Mouse (Mus musculus) bone marrow, adult 2 months (tissue): Measurements from ENCODE around the gene Fndc8. TPM values are rescaled to one million over a fixed set of nuclear protein-coding genes. Genes with fewer than 3 reads are reported as not detected.

ENCODE experiments used
- H3K27ac ChIP-seq: fragments of 200-500 bp; 2 replicates; pipeline ENCODE4 v1.5.1; 2012; ENCODE audit warnings: low read depth, mild to moderate bottlenecking, control low read depth, inconsistent platforms, low read length; ENCODE audit not compliant: control insufficient read depth, poor library complexity, insufficient read depth
- H3K4me1 ChIP-seq: fragments of 200-500 bp; 2 replicates; pipeline ENCODE4 v1.6.1; 2011; ENCODE audit warnings: low read length; ENCODE audit not compliant: control insufficient read depth, insufficient read depth
- H3K4me3 ChIP-seq: fragments of 200-500 bp; replicated peaks from 2 replicates; pipeline ENCODE3; 2011; ENCODE audit warnings: mild to moderate bottlenecking, low read depth, low read length, control low read depth; ENCODE audit not compliant: control insufficient read depth
- CTCF ChIP-seq: fragments of 200-500 bp; IDR thresholded peaks from 2 replicates; pipeline ENCODE4 v1.5.1; 2011; ENCODE audit warnings: low read length, control low read depth; ENCODE audit not compliant: control insufficient read depth, insufficient read depth
- POLR2A ChIP-seq: fragments of 200-500 bp; IDR thresholded peaks from 2 replicates; pipeline ENCODE4 v1.6.1; 2011; ENCODE audit warnings: low read depth, mild to moderate bottlenecking, control low read depth, low read length, borderline replicate concordance; ENCODE audit not compliant: control insufficient read depth
- WGBS: fragments of 180-500 bp; shearing (Covaris S2); methylation state at CpG from one replicate; pipeline ENCODE4 v1.1.7; 2018; 5-methylcytosine and 5-hydroxymethylcytosine counted together
- polyA plus RNA-seq: library from polyadenylated mRNA; stranded (reverse); fragments of >200 nt; gene quantifications from 2 replicates; pipeline ENCODE4 v1.2.4, GENCODE M21; 2011; ENCODE audit warnings: low replicate concordance; ENCODE audit not compliant: missing spikeins, insufficient read depth, insufficient read length

Fndc8 gene
- polyA plus RNA-seq, 1 experiment, result not detected

GRCm38 (mm10) chr11:82852540-82852939 lies 39.4 kb upstream of the Fndc8 start:
- Histone ChIP-seq H3K4me1 (peaks cover 4% of the 10 kb centered on the region; the same call in 1 of the 2 replicates), H3K4me3 (no peak overlapping the region), H3K27ac (no peak overlapping the region)
- TF ChIP-seq POLR2A (no peak), CTCF (no peak)
- 89% methylated on average over 10 of the region's 10 CpGs for WGBS

- H3K27ac ChIP-seq, result no peak overlapping the region
- whole genome bisulfite sequencing, result 85% methylated on average over 7 of the region's 7 CpGs
Measured at GRCm38 (mm10) chr11:82852958-82853357, 39.0 kb upstream of the Fndc8 start.

GRCm38 (mm10) chr11:82854111-82854510 lies 37.8 kb upstream of the Fndc8 start:
- WGBS, result 79% methylated on average over 6 of the region's 6 CpGs
- no peak for TF ChIP-seq POLR2A
- TF ChIP-seq CTCF, result no peak
- peaks cover 4% of the 10 kb centered on the region; the same call in 1 of the 2 replicates for H3K4me1 ChIP-seq
- no peak overlapping the region for H3K27ac ChIP-seq
- H3K4me3 ChIP-seq, result no peak overlapping the region

More at GRCm38 (mm10) chr11:82852958-82853357, 39.0 kb upstream of the Fndc8 start:
- Histone ChIP-seq H3K4me3 (no peak overlapping the region), H3K4me1 (peaks cover 4% of the 10 kb centered on the region; the same call in 1 of the 2 replicates)
- TF ChIP-seq POLR2A (no peak), CTCF (no peak)

- H3K4me3 ChIP-seq, result no peak overlapping the region
Measured at GRCm38 (mm10) chr11:82855327-82855973, 36.5 kb upstream of the Fndc8 start.

GRCm38 (mm10) chr11:82856032-82856431 lies 35.9 kb upstream of the Fndc8 start:
- Histone ChIP-seq H3K4me1 (peaks cover 8% of the 10 kb centered on the region; the same call in 1 of the 2 replicates), H3K27ac (peak overlapping the region; percentile 39), H3K4me3 (no peak overlapping the region)
- WGBS, result 87% methylated on average over 10 of the region's 10 CpGs
- no peak for TF ChIP-seq CTCF
- no peak for TF ChIP-seq POLR2A

More at GRCm38 (mm10) chr11:82855327-82855973, 36.5 kb upstream of the Fndc8 start:
- TF ChIP-seq CTCF (no peak), POLR2A (no peak)
- peak overlapping the region; percentile 56 for H3K27ac ChIP-seq
- peaks cover 6% of the 10 kb centered on the region; the same call in 1 of the 2 replicates for H3K4me1 ChIP-seq
- WGBS, result 66% methylated on average over 9 of the region's 9 CpGs

GRCm38 (mm10) chr11:82857307-82857848 lies 34.5 kb upstream of the Fndc8 start:
- no peak overlapping the region for H3K4me3 ChIP-seq
- H3K4me1 ChIP-seq, result peaks cover 11% of the 10 kb centered on the region; the same call in 1 of the 2 replicates
- TF ChIP-seq POLR2A (no peak), CTCF (no peak)
- no peak overlapping the region for H3K27ac ChIP-seq
- WGBS, result 58% methylated on average over 13 of the region's 13 CpGs

- Histone ChIP-seq H3K4me3 (no peak overlapping the region), H3K4me1 (peaks cover 8% of the 10 kb centered on the region), H3K27ac (no peak overlapping the region)
- TF ChIP-seq POLR2A (no peak), CTCF (no peak)
- 18% methylated on average over 6 of the region's 6 CpGs for WGBS
Measured at GRCm38 (mm10) chr11:82860759-82861158, 31.2 kb upstream of the Fndc8 start.

GRCm38 (mm10) chr11:82861558-82861957 lies 30.4 kb upstream of the Fndc8 start:
- 64% methylated on average over 8 of the region's 8 CpGs for WGBS
- TF ChIP-seq POLR2A, result no peak
- TF ChIP-seq CTCF, result no peak
- Histone ChIP-seq H3K4me3 (no peak overlapping the region), H3K4me1 (peaks cover 8% of the 10 kb centered on the region), H3K27ac (no peak overlapping the region)
